Mouse (Mus musculus) E14TG2a.4 (cell line): ENCODE measurements around the gene 1700011L22Rik.

Experiments used
- CTCF ChIP-seq: conservative IDR thresholded peaks from 2 replicates; pipeline ENCODE4 v1.5.1; 2014; ENCODE audit warnings: low read length
- NANOG ChIP-seq: IDR thresholded peaks from 2 replicates; pipeline ENCODE4 v1.6.1; 2014; ENCODE audit warnings: borderline replicate concordance, low read length, mixed read lengths

DNA sequence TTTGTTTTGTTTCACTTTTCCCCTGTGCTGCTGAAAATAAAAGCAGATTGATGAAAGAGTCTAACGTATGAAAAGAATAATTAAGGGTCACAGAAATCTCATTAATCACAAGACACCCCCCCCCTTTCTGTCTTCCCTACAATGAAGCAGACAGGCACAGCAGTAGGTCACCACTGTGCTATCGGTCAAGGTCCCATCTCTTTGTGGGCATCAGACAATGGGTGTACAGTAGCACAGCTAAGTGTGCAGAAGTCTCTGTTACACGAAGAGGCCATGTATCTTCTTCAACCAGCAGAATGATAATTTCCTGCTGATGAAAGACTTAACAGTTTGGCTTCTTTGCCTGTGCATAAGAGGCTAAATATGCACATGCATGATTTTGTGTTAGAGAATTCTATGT lies 49.7 kb downstream of the 1700011L22Rik start:
- TF ChIP-seq CTCF (no peak), NANOG (no peak)
